Mouse (Mus musculus): ENCODE data around the gene Dnaaf1.

- TF ChIP-seq TAL1 (IDR thresholded peaks at IDR 0.05; ENCODE audit: low read length) (no peak), CTCF (IDR thresholded peaks at IDR 0.05 in 2 of 3, conservative IDR thresholded peaks at IDR 0.05 in 1 of 3; ENCODE audit: control insufficient read depth in 1 of 3, insufficient read depth in 1 of 3, low read depth in 2 of 3, low read length in 3 of 3, poor library complexity in 1 of 3, severe bottlenecking in 1 of 3) (no peak), CHD1 (IDR thresholded peaks at IDR 0.05; ENCODE audit: low read depth, low read length) (no peak), POLR2A (IDR thresholded peaks at IDR 0.05; ENCODE audit: control insufficient read depth in 1 of 2, insufficient read depth in 1 of 2, low read depth in 1 of 2, low read length in 2 of 2, poor library complexity in 1 of 2) (no peak), HCFC1 (IDR thresholded peaks at IDR 0.05; ENCODE audit: low read depth, low read length) (no peak), TCF12 (IDR thresholded peaks at IDR 0.05; ENCODE audit: low read depth, low read length) (no peak), POLR2AphosphoS2 (IDR thresholded peaks at IDR 0.05; ENCODE audit: low read length) (no peak), GATA1 (IDR thresholded peaks at IDR 0.05; ENCODE audit: low read depth, low read length) (no peak), GABPA (IDR thresholded peaks at IDR 0.05; ENCODE audit: low read depth, low read length) (no peak), ELF1 (IDR thresholded peaks at IDR 0.05; ENCODE audit: low read depth, low read length) (no peak), EP300 (IDR thresholded peaks at IDR 0.05; ENCODE audit: low read depth in 1 of 2, low read length in 2 of 2) (no peak), MAFK (IDR thresholded peaks at IDR 0.05; ENCODE audit: borderline replicate concordance, low read depth, low read length) (no peak)
Measured at GRCm38 (mm10) chr8:119585901-119586300, 10.9 kb downstream of the Dnaaf1 start.

Data from MEL (cell line).